Mouse (Mus musculus): ENCODE measurements around the gene Ndufb7. TPM values are rescaled to one million over a fixed set of nuclear protein-coding genes. Genes with fewer than 3 reads are reported as not detected.
A peak's percentile ranks its signal among the peaks of the same experiment; 100 is the strongest.

Gene Ndufb7
- total RNA-seq, 2 experiments from 2014 or later, result 140 to 161 TPM

DNA sequence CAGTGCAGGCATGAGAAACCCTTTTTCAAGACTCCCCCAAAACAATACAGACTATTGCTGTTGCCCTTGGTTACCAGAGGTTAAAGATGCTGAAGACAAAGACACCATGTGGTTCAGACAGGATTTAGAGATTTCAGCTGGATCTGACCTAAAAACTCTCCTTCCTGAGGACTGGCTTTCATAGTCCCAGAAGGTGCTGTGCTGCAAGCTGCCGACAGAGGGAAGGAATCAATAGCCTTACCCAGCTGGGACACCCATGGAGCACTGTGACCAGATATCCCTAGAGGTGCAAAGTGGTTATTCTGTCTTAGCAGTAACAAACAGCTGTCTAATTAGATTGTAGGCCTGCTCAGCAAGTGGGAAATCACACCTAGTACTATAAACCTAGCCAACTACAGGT lies 31.7 kb downstream of the Ndufb7 start:
- no peak for DNase-seq (ENCODE audit: extremely low spot score in 1 of 2, low spot score in 1 of 2)

DNA sequence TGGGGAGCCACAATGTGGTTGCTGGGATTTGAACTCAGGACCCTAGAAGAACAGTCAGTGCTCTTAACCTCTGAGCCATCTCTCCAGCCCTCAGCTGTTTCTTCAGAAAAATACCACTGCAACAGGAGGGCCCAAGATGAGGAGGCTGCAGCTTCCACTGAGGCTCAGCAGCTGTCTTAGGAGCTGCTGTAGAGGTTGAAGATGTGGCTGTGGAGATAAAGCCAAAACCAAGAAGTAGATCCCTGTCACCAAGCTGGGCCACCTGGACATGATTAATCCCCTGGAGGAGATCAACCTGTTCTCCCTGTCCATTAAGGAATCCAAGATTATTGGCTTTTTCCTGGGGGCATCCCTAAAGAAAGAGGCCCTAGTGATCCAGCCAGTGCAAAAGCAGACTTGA lies 33.3 kb downstream of the Ndufb7 start:
- no peak for DNase-seq (ENCODE audit: extremely low spot score in 1 of 2, low spot score in 1 of 2)

DNA sequence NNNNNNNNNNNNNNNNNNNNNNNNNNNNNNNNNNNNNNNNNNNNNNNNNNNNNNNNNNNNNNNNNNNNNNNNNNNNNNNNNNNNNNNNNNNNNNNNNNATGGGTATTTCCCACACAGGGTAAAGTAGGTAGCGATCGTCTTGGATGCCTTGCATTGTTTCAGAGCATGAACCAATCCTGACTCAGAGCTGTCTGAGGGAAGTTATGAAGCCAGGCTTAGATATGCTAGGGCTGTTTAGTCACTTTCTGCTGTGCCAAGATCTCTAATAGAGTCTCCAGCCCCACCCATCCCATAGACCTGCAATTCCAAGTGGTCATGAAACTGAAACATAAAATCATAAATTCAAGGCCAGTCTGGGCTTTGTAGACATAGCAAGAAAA lies 36.2 kb downstream of the Ndufb7 start:
- no peak for DNase-seq (ENCODE audit: extremely low spot score in 1 of 2, low spot score in 1 of 2)

DNA sequence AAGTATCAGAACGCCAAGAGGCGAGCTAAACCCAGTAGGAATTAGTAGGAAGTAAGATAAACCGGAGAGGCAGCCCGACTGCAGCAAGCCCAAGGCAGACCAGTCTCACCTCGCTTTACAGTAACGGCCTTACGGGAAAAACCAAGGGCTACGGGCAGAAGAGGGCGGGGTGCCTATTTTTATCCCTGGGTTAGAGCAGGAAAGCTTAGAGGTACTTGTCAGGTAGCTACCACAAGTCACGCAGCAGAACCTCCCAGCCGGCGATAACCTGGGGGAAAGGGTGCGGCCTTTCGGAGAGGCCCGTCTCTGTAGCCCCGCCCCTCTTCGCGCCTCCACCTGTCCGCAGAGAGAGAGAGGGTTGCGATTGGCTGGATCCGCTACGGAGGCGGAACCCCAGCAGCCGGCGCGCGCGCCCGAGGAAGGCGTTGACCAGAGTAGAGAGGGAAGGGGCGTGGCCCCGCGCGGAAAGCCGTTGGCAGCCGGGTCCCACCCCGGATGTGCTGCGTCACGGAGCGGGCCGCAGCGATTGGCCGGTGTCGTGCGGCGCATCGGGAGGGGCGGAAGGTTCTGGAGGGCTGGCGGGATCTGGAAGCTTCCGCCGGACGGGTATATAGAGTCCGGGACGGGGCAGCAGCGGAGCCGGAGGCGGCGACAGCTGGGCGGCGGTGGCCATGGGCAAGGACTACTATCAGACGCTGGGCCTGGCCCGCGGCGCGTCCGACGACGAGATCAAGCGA lies 41.4 kb downstream of the Ndufb7 start, which contains the start of the genes Tecr and Dnajb1:
Tecr (minus strand) TSS at position 311 of the 737 bp plus-strand sequence.
Dnajb1 (plus strand) TSS at position 533 of the 737 bp plus-strand sequence.
- peak; percentile 94 to 97 for DNase-seq (ENCODE audit: extremely low spot score in 1 of 2, low spot score in 1 of 2)

DNA sequence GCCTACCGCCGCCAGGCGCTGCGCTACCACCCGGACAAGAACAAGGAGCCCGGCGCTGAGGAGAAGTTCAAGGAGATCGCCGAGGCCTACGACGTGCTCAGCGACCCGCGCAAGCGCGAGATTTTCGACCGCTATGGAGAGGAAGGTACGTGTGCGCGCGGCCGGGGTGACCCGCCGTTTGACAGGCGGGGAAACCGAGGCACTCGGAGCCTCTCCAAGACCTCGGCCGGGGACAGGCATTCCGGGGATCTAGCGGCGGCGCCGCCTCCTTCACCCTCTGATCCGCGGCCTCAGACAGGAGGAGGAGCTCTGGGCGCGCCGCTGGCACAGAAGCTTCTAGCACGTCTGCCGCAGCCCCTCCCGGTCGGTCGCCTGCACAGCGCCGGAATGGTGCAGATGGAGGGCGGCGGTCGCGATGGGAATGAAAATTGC lies 41.9 kb downstream of the Ndufb7 start:
- DNase-seq (ENCODE audit: extremely low spot score in 1 of 2, low spot score in 1 of 2), result peak; percentile 65 to 81

DNA sequence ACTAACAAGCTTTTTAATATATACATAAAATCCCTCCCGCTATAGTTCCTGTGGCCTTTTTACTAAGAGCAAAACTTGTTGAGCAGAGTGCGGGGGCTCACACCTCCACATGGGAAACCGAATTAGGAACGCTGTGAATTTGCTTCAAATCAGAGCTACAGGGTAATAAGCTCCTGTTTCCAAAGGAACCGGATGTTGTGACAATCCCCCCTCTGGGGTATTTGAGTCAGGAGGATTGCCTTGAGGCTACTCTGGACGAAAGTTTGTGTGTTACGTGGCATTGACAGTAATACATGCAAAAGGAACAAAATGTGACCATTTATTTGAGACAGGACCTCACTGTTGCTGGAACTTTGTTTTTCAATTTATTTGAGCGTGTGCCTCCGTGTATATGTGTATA lies 42.6 kb downstream of the Ndufb7 start:
- DNase-seq (ENCODE audit: extremely low spot score in 1 of 2, low spot score in 1 of 2), result peak in 1 of 2 experiments; percentile 2

DNA sequence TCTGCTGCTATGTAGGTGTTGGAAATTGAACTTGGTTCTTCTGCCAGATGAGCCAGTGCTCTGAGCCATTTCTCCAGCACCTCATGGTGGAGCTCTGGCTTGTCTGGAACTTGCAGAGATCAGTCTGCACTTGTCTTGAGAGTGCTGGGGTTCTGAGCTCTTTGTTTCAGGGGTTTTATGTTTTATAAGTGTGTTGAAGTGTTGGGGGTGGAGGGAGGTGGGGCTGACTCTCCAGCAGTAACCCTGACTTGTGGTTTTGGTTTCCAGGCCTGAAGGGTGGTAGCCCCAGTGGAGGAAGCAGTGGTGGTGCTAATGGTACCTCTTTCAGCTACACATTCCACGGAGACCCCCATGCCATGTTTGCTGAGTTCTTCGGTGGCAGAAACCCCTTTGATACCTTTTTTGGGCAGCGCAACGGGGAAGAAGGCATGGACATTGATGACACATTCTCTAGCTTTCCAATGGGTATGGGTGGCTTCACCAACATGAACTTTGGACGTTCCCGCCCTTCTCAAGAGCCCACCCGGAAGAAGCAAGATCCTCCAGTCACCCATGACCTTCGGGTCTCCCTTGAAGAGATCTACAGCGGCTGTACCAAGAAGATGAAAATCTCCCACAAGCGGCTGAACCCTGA lies 43.2 kb downstream of the Ndufb7 start:
- peak in 1 of 2 experiments; percentile 2 for DNase-seq (ENCODE audit: extremely low spot score in 1 of 2, low spot score in 1 of 2)

DNA sequence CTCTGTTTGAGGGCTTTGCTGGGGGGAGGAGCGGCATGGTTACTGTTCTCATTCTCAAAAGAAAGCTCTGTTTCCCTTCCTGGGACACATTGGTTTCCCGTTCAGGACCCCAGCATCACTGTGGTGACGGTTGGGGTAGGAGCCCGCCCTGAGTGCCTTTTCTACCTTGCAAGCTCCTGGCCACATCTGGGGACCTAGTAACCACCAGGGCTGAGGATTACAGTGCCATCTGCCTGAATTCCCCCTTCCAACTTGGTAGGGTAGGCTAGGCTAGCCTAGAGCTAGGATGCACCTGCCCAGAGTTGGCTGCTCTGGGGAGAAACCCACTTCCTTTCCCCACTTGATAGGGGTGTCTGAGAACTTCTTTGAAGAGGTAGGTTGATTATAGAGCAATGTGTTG lies 45.5 kb downstream of the Ndufb7 start:
- DNase-seq (ENCODE audit: extremely low spot score in 1 of 2, low spot score in 1 of 2), result no peak

DNA sequence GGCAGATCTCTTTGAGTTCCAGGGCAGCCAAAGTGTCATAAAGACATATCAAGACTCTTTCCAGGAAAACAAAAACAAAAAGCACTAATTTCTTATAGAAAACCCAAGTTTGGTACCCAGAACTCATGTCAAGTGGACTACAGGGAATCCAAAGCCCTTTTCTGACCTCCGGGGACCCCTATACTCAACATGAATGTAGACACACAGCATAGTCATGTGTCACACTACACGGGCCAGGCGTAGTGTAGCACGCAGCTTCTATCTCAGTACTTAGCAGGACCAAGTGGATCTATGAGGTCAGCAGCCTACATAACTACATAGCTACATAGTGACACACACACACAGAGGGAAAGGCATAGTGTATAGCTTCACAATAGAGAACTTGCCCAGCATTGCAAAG lies 47.2 kb downstream of the Ndufb7 start:
- no peak for DNase-seq (ENCODE audit: extremely low spot score in 1 of 2, low spot score in 1 of 2)

DNA sequence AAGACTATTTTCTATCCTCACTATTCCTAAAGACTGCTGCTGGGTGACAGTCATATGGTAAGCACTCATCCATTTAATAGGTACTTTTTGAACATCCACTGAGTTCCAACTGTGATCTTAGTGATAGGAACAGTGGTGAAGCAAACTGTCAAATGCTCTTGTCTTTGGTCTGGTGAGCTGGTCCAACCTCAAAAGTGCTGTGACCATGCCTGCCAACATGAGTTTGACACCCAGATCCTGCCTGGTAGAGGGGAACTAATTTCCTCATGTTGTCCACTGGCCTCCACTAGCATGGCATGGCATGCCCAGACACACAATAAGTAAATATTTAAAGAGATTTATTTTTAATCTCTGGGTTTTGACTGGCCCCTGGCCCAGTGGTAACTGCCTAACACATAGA lies 50.2 kb downstream of the Ndufb7 start:
- DNase-seq (ENCODE audit: extremely low spot score in 1 of 2, low spot score in 1 of 2), result no peak

DNA sequence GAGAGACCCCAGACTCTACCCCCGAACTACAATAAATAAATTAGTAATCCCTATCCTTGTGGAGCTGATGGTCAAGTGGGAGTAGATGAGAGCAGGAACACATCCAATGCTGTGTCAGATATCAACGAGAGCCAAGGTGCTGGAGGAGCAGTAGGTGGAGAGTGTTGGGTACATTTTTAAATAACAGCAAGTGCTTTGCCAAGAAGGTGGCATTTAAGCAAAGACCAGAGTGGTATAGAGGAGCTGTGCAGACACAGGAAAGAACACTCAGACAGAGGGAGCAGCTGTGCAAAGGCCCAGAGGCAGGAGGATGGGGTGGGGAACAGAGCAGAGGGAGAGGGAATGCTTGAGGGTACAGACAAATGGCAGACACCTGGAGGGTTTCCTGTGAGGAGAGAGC lies 50.6 kb downstream of the Ndufb7 start:
- no peak for DNase-seq (ENCODE audit: extremely low spot score in 1 of 2, low spot score in 1 of 2)

DNA sequence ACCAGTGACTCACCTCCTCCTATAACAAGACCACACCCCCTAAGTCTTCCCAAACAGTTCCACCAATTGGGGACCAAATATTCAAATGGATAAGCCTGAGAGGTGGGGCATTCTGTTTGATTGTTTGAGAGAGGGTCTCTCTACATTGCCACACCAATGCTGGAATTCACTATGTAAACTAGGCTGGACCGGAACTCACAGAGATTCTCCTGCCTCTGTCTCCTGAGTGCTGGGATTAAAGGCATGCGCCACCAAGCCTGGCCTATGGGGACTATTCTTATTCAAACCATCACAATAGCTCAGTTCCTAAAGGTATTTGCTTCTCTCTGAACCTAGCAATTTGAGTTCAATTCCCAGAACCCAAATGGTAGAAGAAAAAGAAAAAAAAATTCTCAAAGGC lies 52.1 kb downstream of the Ndufb7 start:
- DNase-seq (ENCODE audit: extremely low spot score in 1 of 2, low spot score in 1 of 2), result no peak

DNA sequence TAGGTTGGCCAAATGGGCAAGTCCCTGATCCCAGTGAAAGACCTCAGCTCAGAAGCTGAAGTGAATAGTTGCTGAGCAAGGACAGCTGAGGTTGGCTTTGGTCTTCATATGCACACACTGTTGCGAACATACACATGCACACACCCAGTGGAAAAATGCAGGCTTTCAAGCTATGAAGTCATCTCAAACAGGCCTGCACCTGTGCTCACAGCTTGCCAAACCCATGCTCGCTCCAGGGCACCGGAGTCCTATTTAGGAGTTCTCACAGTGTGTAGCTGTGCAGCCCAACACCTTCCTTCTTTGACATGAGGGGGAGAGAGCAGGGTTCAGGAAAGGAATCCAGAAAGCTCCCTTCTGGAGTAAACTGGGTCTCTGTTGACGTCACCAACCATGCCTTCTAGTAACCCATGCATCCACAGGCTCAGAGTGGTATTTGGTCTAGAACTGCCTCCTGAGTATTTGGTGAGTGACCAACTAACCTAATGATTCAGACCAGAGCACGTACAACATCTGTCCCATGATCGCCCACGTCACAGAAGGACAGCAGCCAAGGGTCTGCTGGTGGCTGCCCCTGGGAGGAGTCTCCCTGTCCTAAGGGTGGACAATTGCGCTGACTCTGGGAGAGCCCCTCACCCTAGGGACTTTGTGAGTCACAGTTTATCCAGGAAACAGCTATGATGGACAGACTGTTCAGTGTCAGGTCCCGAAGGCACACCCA lies 53.3 kb downstream of the Ndufb7 start:
- no peak for DNase-seq (ENCODE audit: extremely low spot score in 1 of 2, low spot score in 1 of 2)

Other genes with a start within 250 kb of the Ndufb7 start
- 10 to 100 TPM; 13.8 to 14.8 TPM for gene Elmod2, start 234.2 kb upstream of the Ndufb7 start, total RNA-seq (2021)
- not detected for gene Mgat4d, start 218.2 kb upstream of the Ndufb7 start, total RNA-seq (2021)
- 1 to 10 TPM; 8.2 to 9.1 TPM for gene Clgn, start 176.8 kb upstream of the Ndufb7 start, total RNA-seq (2021)
- 100 to 1,000 TPM; 212 to 226 TPM for gene Scoc, start 108.3 kb upstream of the Ndufb7 start, total RNA-seq (2021)
- gene Olfr370, start 30.9 kb upstream of the Ndufb7 start, total RNA-seq (2021), result not detected
- gene Tecr, start 41.3 kb downstream of the Ndufb7 start, total RNA-seq (2021), result 100 to 1,000 TPM; 510 to 556 TPM
- gene Dnajb1, start 41.5 kb downstream of the Ndufb7 start, total RNA-seq (2021), result 10 to 100 TPM; 30.0 to 40.0 TPM
- gene Gipc1, start 86.0 kb downstream of the Ndufb7 start, total RNA-seq (2021), result 10 to 100 TPM; 67.7 to 69.2 TPM
- 1 to 10 TPM; 1.3 to 1.6 TPM for gene Ptger1, start 100.0 kb downstream of the Ndufb7 start, total RNA-seq (2021)
- 10 to 100 TPM; 42.2 to 57.6 TPM for gene Pkn1, start 132.5 kb downstream of the Ndufb7 start, total RNA-seq (2021)
- 10 to 100 TPM; 14.4 to 17.2 TPM for gene Ddx39, start 148.5 kb downstream of the Ndufb7 start, total RNA-seq (2021)
- 10 to 100 TPM in 1 of 2 experiments, 1 to 10 TPM in 1; 7.4 to 11.0 TPM for gene Adgre5, start 174.7 kb downstream of the Ndufb7 start, total RNA-seq (2021)

All from layer of hippocampus, postnatal 25 days (tissue).